Mouse (Mus musculus): ENCODE measurements around the gene Shank2. TPM values are rescaled to one million over a fixed set of nuclear protein-coding genes. Genes with fewer than 3 reads are reported as not detected.

The Shank2 gene
- total RNA-seq, 2 experiments from 2014 or later, result 148 to 167 TPM

DNA sequence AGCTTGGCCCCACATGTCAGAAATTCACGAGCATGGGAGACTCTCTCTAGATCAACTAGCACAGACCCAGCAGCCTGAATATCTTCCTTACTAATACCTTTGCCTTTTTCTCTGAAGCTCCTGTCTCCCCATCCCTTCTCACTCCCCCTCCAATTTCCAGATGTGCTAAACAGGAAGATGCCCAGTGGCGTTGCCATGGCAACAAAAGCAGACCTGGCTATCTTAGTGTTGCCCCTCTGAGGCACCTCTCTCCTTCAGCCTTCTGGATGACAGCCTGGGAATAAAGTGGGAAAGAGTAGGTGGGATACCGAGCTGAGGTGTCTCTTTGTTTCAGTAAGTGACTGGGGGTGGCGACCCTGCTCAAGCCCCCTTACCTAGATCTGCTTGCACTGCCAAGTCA lies 146.4 kb downstream of the Shank2 start:
- no peak for DNase-seq (ENCODE audit: low spot score in 2 of 2)
- intact Hi-C loops (cut with DNase I), result no loop called here

DNA sequence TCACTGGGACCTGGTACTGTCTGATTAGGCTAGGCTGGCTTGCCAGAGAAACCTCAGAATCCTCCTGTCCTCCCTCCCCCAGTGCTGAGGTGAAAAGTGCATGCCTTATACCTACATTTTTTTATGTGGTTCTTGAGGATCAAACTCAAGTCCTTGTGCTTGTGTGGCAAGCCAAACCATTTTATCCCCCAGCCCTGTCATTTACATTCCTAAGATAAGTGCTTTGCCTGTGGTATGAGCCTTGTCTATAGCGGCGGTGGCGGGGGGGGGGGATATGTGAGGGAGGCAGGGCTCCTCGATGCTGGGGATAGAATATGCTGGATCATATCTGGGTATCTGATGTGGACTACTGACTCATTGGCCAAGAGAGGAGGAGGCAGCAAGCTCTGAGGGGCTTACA lies 151.4 kb downstream of the Shank2 start:
- no peak for DNase-seq (ENCODE audit: low spot score in 2 of 2)
- intact Hi-C loops (cut with DNase I), result no loop called here

DNA sequence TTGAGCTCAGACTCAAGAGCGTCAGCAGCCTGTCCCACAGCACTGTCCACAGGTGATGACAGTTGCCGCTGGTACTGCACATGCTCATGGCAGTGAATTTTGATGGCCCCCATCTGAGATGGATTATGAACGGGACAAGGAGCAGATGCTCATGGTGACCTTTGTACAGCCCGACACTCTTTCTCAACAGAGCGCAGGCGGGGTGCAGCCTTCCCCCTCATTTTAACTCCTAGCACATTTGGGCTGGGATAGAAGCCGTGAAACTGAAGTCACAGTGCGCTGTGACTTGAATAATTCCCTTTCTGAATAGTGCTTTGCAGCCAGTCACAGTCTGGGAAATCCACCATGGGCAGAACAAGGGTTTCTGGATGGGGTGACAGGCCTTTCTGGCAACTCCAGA lies 152.0 kb downstream of the Shank2 start:
- intact Hi-C loops (cut with DNase I), result no loop called here

DNA sequence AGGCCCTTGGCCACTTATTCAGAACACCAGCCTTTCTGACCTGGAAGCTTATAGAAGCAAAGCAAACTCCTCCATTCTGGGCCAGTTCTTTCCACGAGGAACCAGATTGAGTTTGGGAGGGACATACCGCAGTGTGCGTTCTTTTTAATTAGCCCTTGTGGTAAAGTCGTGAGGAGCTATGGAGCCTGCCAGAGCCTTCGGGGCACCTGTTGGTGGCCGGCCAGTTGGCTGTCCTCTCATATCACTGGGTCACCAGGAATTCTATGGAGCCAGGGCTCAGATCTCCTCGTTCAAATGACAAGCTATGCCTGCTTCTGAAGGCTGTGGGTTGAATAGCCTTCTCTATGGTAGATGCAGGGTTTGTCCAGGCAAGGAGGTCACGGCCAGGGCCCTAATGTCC lies 156.2 kb downstream of the Shank2 start:
- intact Hi-C loops (cut with DNase I), result no loop called here
- DNase-seq (ENCODE audit: low spot score in 2 of 2), result no peak

More for the DNA sequence above, 152.0 kb downstream of the Shank2 start:
- DNase-seq (ENCODE audit: low spot score in 2 of 2), result no peak

DNA sequence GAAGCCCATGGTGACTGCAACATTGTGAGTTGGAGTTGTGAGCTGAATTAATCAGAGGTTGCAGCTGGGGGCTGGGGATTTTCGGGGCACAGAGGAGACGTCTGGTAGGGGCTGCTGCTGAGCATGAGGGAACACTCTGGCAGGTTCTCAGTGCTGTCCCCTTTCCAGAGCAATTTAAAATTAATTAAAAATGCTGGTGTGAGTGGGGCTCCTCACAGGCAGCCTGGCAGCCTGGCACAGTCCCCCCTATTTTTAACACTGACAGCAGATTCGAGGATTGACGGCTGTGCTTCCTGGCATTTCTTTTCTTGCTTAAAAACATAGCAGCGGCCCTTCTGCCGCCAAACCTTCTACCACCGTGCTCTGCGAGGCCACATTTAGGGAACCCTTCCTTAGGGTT lies 157.8 kb downstream of the Shank2 start:
- DNase-seq (ENCODE audit: low spot score in 2 of 2), result peak in 1 of 2 experiments; percentile 16
- intact Hi-C loops (cut with DNase I), result no loop called here

DNA sequence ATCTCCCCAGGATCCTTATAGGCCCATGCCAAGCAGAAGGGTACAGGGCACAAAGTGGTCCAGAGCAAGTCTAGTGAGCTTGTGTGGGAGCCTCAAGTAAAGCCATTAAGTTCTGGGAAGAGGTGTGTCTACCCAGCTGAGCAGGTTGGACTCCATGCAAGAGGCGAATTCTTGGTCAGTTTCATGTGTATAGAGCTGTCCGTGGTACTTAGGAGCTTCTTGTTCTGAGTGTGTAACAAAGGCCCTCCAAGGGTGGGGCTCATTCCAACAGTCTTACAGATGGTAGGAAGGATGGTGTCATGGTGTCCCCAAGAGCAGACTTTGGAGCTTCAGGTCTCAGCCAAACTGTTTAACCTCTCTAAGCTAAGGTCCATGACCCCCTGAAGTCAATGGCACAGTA lies 158.3 kb downstream of the Shank2 start:
- DNase-seq (ENCODE audit: low spot score in 2 of 2), result no peak
- intact Hi-C loops (cut with DNase I), result no loop called here

DNA sequence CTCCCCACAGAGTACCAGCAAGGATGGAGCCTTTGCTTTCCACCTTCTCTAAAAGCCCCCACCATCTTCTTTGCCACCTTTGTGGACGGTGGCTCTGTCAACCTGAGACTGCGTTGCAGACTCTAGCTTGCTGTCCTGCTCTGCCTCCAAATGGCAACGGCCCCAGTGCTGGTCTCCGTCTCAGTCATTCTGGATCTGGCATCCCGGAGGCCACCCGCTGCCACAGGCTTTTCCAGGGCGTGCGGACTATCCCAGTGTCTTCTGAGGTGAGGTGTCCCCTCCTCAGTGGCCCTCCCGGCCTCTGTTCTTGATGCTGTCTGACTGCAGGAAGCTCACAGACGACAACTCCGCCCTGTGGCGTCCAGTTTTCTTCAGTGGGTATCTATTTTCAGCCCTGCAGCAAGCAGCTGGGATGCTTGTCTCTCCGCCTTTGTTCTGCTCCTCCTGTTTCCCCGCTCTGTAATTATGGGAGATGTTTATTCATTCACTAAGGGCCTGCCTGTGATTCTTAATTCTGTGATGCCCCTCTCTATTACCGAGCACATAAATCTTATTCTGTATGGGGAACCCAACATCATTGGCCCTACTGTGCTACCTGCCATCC lies 159.0 kb downstream of the Shank2 start:
- intact Hi-C loops (cut with DNase I), result no loop called here
- peak in 1 of 2 experiments; percentile 59 for DNase-seq (ENCODE audit: low spot score in 2 of 2)

DNA sequence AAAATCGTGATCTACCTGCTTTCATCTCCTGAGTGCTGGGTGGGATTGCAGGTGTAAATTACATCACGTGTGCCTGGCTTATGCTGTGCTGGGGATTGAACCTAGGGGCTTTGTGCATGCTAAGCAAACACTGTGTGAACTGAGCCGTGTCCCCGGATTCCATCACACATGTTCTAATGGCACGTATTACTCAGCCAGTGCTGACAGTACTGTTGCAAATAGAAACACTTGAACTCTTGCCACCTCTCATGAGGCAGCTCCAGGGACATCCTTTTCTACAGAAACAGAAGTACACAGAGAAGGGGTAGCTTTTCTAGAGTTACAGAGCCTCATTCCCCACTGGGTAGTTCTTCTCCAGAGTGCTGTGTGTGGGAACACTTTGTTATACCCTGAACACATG lies 168.5 kb downstream of the Shank2 start:
- DNase-seq (ENCODE audit: low spot score in 2 of 2), result no peak
- intact Hi-C loops (cut with DNase I), result no loop called here

DNA sequence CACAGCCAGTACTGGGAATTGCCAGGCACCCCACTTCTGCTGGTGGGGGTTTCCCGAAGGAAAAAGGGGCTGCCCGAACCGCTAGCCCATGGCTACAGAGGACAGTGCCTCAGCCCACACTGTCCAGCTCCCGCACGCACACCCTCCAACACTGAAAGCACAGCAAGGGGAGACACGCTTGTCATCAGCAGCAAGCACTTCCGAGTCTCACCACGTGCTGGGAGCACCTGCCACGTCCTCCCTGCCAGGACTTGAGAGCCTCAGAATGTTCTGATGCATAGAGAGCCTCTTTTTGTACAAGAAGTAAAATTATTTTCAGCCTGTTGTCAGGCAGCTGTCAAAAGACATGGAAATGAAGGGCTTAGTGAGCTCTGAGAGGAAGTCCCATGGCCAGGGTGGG lies 169.0 kb downstream of the Shank2 start:
- intact Hi-C loops (cut with DNase I), result no loop called here
- peak in 1 of 2 experiments; percentile 66 for DNase-seq (ENCODE audit: low spot score in 2 of 2)

DNA sequence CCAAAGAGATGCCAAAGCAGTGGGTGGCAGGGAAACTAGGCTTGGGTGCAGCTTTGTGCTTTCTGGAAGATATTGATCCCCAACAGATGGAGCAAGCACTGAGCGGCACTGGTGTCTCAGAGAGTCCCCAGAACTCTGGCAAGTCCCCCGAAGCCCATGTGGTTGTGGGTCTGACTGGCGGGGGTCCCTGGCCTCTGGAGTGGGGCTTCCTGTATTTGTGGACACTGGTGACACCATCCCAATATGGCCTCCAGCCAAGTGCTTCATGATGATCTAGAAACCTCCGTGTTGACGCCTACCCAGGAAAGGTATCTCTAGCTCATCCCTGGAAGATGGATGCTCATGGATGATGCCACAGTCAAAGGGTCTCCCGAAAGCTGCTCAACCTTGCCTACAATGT lies 172.1 kb downstream of the Shank2 start:
- DNase-seq (ENCODE audit: low spot score in 2 of 2), result peak in 1 of 2 experiments; percentile 21
- intact Hi-C loops (cut with DNase I), result loop anchor here (2.0 kb wide), 2 partner anchors 33 to 71 kb away; no protein-coding TSS in a partner anchor

DNA sequence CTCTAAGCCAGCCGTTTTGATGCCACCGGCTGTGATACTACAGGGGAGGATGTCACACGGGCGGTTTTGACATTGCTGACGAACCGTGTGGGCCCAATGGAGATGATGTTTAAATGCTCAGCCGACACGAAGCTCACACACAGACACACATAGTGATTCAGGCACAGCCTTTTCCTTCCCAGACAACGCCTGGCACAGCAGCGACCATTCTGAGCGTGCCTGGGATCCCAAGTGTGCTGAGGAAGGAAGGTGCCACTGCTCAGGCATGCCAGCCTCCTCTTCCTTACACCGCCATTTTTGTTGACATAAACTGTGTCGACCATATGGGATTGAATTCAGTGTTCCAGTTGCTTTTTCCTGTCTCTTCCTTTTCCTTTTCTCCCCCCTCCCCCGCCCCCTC lies 172.6 kb downstream of the Shank2 start:
- intact Hi-C loops (cut with DNase I), result loop anchor here (2.0 kb wide), 2 partner anchors 32 to 72 kb away; no protein-coding TSS in a partner anchor
- peak; percentile 51 to 72 for DNase-seq (ENCODE audit: low spot score in 2 of 2)

DNA sequence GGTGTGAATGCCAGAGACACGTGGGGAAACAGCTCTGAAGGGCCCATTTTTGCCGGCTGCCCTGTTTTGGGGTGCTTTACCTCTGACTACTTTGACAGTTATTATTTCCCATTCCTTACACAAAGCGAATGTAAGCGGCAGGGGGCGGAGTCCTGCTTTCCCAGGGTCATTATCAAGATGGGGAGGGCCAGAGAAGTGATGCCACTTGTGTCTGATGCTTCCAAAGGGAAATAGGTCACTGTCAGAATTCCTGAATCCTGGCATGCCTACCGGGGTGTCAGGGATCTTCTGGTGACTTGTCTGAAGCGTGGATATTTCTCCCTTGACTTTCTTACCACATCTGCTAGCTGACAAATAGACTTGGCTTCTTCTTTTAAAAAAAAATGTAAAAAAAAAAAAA lies 173.3 kb downstream of the Shank2 start:
- DNase-seq (ENCODE audit: low spot score in 2 of 2), result no peak
- intact Hi-C loops (cut with DNase I), result loop anchor here (2.0 kb wide), 2 partner anchors 32 to 72 kb away; no protein-coding TSS in a partner anchor

DNA sequence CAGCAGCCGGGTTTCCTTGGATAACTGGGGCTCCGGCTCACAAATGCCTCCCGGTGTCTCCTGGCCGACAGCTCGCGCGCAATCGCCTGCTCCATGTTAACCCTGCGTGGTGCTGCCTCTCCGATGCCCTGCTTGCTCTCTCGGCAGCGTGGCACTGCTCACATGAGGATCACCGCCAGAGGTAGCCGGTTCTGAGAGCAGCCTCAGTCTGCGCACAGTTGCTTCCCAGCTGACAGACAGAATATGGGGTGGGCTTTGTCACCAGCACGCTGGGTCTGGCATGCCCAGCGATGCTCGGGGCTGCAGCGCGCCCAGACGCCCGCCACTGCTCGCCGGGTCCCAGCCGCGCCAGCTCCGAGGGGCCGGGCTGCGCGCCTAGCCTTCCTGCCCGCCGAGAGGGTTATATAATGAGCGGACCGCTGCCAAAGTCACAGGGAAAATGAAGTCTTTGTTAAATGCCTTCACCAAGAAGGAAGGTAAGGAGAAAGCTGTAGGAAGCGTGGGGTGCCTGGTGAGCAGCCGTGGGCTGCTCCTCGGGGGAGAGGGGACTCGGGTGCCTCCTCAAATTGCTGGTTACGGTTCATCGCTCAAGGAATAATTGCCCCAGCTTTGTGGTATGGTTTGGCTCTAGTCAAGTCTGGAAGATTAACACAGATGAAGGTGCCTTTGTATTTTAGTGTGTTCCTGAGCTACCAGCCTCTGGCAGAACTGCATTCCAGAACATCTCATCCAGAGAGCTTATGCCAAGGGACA lies 173.9 kb downstream of the Shank2 start:
- peak; percentile 73 to 74 for DNase-seq (ENCODE audit: low spot score in 2 of 2)
- intact Hi-C loops (cut with DNase I), result loop anchor here (2.0 kb wide), 2 partner anchors 31 to 73 kb away; no protein-coding TSS in a partner anchor

DNA sequence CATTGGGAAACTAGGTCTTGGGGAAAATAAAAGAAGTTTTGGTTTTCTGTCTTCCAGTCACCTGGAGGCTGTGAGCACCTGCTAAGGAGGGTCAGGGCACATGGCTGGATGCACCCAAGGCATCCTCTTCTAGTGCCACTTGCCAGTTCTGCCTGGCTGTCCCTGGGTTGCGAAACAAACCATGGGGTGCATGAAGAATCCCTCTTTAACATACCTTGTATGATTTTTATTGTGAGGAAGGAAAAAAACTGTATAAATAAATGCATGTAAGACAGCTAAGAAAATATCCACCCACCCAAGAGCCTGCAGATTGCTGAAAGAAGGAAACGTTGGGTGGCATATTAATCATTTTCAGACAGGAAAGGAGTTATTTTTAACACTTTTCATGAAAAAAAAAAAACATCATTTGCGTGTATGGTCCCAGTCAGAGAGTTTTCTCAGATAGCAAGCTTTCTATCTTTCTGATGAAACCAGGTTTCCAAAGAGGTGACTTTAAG lies 174.6 kb downstream of the Shank2 start:
- DNase-seq (ENCODE audit: low spot score in 2 of 2), result peak in 1 of 2 experiments; percentile 55
- intact Hi-C loops (cut with DNase I), result no loop called here

DNA sequence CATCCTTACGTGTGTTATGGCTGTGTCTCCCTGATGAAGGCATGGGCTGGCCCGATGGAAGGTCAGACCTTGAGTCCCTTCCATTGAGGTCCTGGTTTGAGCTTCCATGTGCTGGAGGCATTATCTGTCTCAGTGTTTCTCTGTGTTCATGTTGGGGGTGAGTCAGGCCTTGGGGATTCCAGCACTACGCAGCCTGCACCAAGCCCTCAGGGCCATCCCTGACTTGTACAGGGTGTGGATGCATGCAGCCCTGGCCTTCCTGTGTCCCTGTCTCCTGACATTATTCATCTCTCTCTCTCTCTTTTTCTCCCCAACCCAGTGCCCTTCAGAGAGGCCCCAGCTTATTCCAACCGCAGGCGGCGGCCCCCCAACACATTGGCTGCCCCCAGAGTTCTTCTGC lies 177.7 kb downstream of the Shank2 start:
- intact Hi-C loops (cut with DNase I), result loop anchor here (2.0 kb wide), 1 partner anchor 83 kb away; no protein-coding TSS in a partner anchor
- DNase-seq (ENCODE audit: low spot score in 2 of 2), result no peak

DNA sequence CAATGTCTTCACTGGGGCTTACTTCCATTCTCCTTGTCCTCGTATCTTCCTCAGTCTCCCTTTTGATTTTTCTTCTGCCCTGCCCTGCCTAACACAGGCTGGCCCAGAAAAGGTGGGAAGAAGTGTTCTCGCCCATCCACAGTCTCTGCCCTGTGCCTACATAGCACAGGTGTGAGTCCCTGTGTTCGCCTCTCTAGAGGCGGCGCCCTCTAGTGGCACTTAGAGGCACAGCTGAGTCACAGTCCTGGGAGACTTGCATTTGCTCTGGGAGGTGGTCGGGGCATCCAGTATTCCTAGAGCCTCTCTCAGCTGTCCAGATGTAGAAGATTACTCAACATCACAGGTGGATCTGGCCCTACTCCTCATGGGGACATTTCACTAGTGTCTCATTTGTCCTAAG lies 179.2 kb downstream of the Shank2 start:
- intact Hi-C loops (cut with DNase I), result loop anchor here (5.0 kb wide), 1 partner anchor 99 kb away; no protein-coding TSS in a partner anchor
- peak; percentile 67 to 73 for DNase-seq (ENCODE audit: low spot score in 2 of 2)

DNA sequence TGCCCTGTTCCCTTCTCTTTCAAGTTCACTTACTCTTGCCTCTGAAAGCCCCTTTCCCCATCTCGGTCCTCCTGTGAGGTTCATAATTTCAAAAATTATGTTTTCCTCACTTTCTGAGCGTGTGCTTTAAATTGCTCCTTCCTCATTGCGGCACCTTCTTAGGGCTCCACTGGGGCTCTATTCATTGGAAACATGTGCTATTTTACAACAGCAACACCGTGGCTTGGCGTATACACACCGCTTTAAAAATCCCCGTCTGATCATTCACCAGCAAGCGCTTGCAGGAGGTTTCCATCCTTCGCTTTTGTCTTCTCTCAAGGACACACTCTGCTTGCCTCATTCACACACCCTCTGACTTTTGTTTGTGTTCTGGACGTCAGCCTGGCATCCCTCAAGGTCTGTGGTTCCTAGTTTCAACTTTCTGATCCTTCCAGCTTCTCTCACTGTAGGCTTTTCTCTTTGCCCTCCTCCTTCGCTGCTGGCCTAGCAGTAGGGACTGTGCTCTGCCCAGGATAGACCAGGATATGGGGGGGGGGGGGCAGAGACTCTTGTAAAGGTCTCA lies 186.2 kb downstream of the Shank2 start:
- intact Hi-C loops (cut with DNase I), result no loop called here
- no peak for DNase-seq (ENCODE audit: low spot score in 2 of 2)

DNA sequence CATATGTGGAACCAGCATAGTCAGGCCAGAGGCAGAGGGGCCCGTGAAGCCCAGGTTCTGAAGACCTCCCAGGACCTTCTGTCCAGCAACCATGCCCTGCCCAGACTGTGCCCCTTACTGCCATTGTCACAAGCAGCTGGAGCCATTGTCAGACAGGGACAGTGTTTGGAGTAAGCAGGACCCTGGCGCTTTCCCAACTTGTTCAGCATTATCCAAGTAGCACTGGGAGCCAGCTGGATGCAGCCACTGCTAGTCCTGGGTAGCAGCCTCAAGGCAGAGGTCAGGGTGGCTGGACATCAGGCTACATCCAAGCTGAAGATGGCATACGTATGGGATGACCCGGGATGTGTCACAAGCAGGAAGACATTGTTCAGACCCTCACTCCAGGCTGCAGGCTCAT lies 187.7 kb downstream of the Shank2 start:
- intact Hi-C loops (cut with DNase I), result no loop called here

DNA sequence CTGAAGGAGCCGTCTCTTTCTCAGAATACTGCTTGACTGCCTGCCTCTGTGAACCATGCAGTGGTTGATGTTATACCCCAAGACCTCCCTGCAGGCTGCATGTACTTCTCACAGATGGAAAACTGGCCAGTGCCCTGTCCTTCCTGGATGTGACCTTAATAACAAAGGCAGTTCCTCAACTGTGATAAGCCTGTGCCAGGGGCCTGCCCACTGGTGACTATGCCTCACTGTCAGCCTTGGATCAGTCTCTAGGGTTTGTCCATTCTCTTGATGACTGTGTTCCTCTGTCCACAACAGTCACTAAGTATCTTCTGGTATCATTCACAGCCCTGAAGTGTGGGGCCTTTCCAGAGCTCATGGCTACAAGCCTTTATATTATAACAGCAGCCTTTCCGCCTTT lies 196.8 kb downstream of the Shank2 start:
- intact Hi-C loops (cut with DNase I), result no loop called here
- no peak for DNase-seq (ENCODE audit: low spot score in 2 of 2)

More for the DNA sequence above, 187.7 kb downstream of the Shank2 start:
- DNase-seq (ENCODE audit: low spot score in 2 of 2), result no peak

DNA sequence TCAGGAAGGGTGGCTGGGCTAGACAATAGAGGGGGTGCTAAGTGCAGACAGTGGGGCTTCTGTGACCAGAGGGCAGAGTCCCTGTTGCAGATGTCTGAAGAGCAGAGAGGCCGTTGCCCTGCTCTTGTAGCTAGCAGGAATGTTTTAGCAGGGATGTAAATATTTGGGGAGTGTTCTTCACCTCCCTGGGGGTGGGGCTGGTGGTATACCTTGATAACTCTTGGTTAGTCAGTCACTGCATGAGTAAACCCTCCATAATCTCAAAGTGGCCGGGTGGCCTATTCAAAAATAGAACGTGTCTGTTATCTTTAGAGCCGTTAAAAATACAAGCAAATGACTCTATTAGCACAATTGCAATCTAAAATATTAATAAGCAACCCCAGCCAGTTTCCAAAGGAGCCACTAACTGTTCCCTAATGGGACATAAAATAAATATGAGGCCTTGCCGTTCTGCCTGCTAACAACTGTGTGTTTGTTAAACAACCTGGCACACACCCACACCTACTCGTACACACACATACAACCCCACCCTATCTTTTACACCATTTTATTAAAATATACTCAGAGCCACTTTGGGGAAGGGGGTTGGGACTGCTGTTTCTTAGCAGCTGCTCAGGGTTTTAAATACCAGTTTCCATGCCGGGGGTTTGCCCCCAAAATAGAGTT lies 200.4 kb downstream of the Shank2 start:
- DNase-seq (ENCODE audit: low spot score in 2 of 2), result no peak
- intact Hi-C loops (cut with DNase I), result no loop called here

Measured in left cerebral cortex, postnatal 25 days (tissue).